Mouse (Mus musculus) limb, embryonic 13.5 days (tissue): ENCODE data around the gene Pcbd1. TPM values are rescaled to one million over a fixed set of nuclear protein-coding genes. Genes with fewer than 3 reads are reported as not detected.

Experiments used
- microRNA-seq: library from miRNA; unstranded; fragments of <30 nt; microRNA quantifications from one replicate; pipeline ENCODE4, GENCODE M21; 2016
- polyA plus RNA-seq: library from polyadenylated mRNA; unstranded; fragments of >200 nt; fragmentation: Nextera tagmentation; extraction: Ambion mirVana; gene quantifications from 2 replicates; pipeline ENCODE4 v1.2.1, GENCODE M21; 2015

The Pcbd1 gene
- polyA plus RNA-seq, 1 experiment from 2014 or later: 11.7 TPM

Small RNA genes within 50 kb of the gene (microRNA-seq; reads per million reads assigned to microRNA genes)
- not detected for gene Gm44308

Other genes with a start within 250 kb of the Pcbd1 start
- 81.5 and 89.3 TPM in 2 replicates for gene Sgpl1, start 58.4 kb downstream of the Pcbd1 start, polyA plus RNA-seq
- not detected in 2 replicates for gene Tbata, start 82.6 kb downstream of the Pcbd1 start, polyA plus RNA-seq
- 2.1 and 2.8 TPM in 2 replicates for gene Adamts14, start 184.1 kb downstream of the Pcbd1 start, polyA plus RNA-seq
- 0.05 TPM in 1 of 2 replicates, not detected in the other for gene Prf1, start 208.5 kb downstream of the Pcbd1 start, polyA plus RNA-seq